Mouse (Mus musculus) hindbrain, embryonic 13.5 days (tissue): ENCODE measurements around the gene Rwdd3. TPM values are rescaled to one million over a fixed set of nuclear protein-coding genes. Genes with fewer than 3 reads are reported as not detected.
A peak's percentile ranks its signal among the peaks of the same experiment; 100 is the strongest.

Source experiments
- ATAC-seq: fragments of 200-750 bp; cut with Nextera tagmentation; 2 replicates; pipeline ENCODE4 v1.8.0; 2017; ENCODE audit warnings: moderate TSS enrichment; ENCODE audit not compliant: low FRiP score
- H3K27ac ChIP-seq: fragments of 300-500 bp; sonication (generic); 2 replicates; pipeline ENCODE4 v1.5.1; 2015; ENCODE audit warnings: inconsistent platforms, mild to moderate bottlenecking, moderate library complexity
- H3K27me3 ChIP-seq: fragments of 300-500 bp; sonication (generic); 2 replicates; pipeline ENCODE4 v1.6.1; 2015; ENCODE audit warnings: mild to moderate bottlenecking, inconsistent platforms
- H3K36me3 ChIP-seq: fragments of 300-500 bp; sonication (generic); 2 replicates; pipeline ENCODE4 v1.6.1; 2015; ENCODE audit warnings: mild to moderate bottlenecking, inconsistent platforms
- H3K4me1 ChIP-seq: fragments of 300-500 bp; sonication (generic); replicated peaks from 2 replicates; pipeline ENCODE4 v1.6.1; 2015; ENCODE audit warnings: inconsistent platforms
- H3K4me2 ChIP-seq: fragments of 300-500 bp; sonication (generic); 2 replicates; pipeline ENCODE4 v1.6.1; 2015; ENCODE audit warnings: inconsistent platforms, mild to moderate bottlenecking, moderate library complexity
- H3K4me3 ChIP-seq: fragments of 300-500 bp; sonication (generic); 2 replicates; pipeline ENCODE4 v1.5.1; 2015; ENCODE audit warnings: mild to moderate bottlenecking, inconsistent platforms
- H3K9ac ChIP-seq: fragments of 300-500 bp; sonication (generic); 2 replicates; pipeline ENCODE4 v1.6.1; 2015; ENCODE audit warnings: mild to moderate bottlenecking, inconsistent platforms
- H3K9me3 ChIP-seq: fragments of 300-500 bp; sonication (generic); 2 replicates; pipeline ENCODE4 v1.6.1; 2016; ENCODE audit warnings: inconsistent platforms
- WGBS: fragments of 180-500 bp; shearing (Covaris S2); methylation state at CpG from one replicate; pipeline ENCODE4 v1.1.7; 2015; 5-methylcytosine and 5-hydroxymethylcytosine counted together
- polyA plus RNA-seq: library from polyadenylated mRNA; unstranded; fragments of >200 nt; fragmentation: Nextera tagmentation; extraction: Ambion mirVana; gene quantifications from 2 replicates; pipeline ENCODE4 v1.2.1, GENCODE M21; 2015

The Rwdd3 gene
- polyA plus RNA-seq, 1 experiment from 2014 or later = 6.4 TPM

DNA sequence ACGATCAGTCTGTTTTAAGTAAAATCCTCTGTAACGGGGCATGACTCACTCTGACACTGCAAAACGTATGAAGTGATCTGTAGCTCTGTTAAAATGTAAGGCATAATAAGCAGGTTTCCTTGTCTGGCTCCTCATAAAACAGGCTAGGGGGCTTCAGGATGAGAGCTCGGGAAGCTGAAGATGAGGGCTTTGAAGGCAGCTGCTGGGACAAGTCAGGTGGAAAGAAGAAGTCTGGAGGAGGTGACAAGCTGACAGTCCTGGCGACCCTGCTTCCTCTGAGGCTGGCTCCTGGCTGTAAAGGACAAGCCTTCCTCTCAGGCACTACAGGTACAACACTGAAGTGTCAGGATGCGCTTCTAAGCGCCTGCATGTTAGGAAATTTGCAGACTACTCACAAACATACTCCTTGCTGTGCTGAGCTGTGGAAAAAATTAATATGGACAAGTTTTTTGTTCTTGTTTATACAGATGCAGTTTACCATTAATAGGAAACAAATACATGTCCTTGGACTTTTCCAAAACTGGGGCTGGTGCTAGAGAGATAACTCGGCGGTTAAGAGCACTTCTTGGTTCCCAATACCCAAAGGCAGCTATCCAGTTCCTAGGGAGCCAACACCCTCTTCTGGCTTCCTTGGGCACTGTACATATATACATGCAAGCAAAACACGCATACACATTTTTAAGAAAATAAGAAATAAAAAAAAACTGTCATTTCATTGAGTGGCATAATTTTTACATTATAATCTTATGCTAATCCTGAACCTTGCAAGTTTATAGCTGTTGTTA is 13.8 kb downstream of the Rwdd3 start:
- no peak for ATAC-seq
- Histone ChIP-seq H3K27ac (no peak overlapping the region), H3K4me1 (peaks cover 18% of the 10 kb centered on the region), H3K4me3 (no peak overlapping the region), H3K4me2 (no peak overlapping the region), H3K36me3 (no peaks in the 10 kb centered on the region), H3K27me3 (no peaks in the 10 kb centered on the region), H3K9ac (no peak overlapping the region), H3K9me3 (no peaks in the 10 kb centered on the region)
- 75% methylated on average over 10 of the region's 10 CpGs for WGBS

GRCm38 (mm10) chr3:121156451-121157186 is 14.9 kb downstream of the Rwdd3 start:
- Histone ChIP-seq H3K4me1 (peaks cover 18% of the 10 kb centered on the region), H3K4me3 (0 out of 2 replicates have a peak overlapping the region, but pooled peaks have one; percentile 15), H3K4me2 (peak overlapping the region; percentile 37)

DNA sequence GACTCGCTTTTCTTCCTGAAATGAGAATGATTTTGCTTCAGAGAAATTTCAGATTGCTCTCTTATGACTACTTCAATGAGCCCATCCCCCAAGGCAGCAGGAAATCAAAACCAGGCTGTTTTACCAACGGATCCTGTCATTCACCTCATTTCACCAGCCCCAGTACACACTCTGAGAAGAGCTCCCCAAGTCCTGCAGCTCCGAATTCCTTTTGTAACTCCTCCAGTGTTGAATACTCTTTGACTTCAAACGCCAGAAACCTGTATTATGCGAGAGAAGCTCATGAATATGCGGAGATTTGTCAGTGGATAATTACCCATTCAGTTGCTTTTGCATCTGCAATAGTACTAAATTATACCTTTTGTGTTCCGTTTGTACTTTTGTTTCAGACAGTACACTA is 15.5 kb downstream of the Rwdd3 start:
- Histone ChIP-seq H3K36me3 (no peaks in the 10 kb centered on the region), H3K4me1 (peaks cover 18% of the 10 kb centered on the region), H3K4me2 (peak overlapping the region; percentile 37), H3K4me3 (peak overlapping the region; percentile 15; the same call in 1 of the 2 replicates), H3K27me3 (no peaks in the 10 kb centered on the region), H3K9ac (no peak overlapping the region), H3K27ac (no peak overlapping the region), H3K9me3 (no peaks in the 10 kb centered on the region)
- WGBS = 20% methylated on average over 7 of the region's 7 CpGs
- no peak for ATAC-seq

More at GRCm38 (mm10) chr3:121156451-121157186, 14.9 kb downstream of the Rwdd3 start:
- no peak overlapping the region for H3K9ac ChIP-seq
- H3K27me3 ChIP-seq = no peaks in the 10 kb centered on the region
- 55% methylated on average over 11 of the region's 11 CpGs for WGBS
- no peak for ATAC-seq
- no peaks in the 10 kb centered on the region for H3K9me3 ChIP-seq
- no peak overlapping the region for H3K27ac ChIP-seq
- no peaks in the 10 kb centered on the region for H3K36me3 ChIP-seq

- no peaks in the 10 kb centered on the region for H3K36me3 ChIP-seq
- ATAC-seq = no peak
- H3K9me3 ChIP-seq = 0 out of 2 replicates have a peak, but pooled peaks cover under 1% of the 10 kb centered on the region
- 83% methylated on average over 11 of the region's 11 CpGs for WGBS
- H3K9ac ChIP-seq = no peak overlapping the region
- no peaks in the 10 kb centered on the region for H3K27me3 ChIP-seq
- no peak overlapping the region for H3K4me2 ChIP-seq
- H3K4me1 ChIP-seq = no peaks in the 10 kb centered on the region
- H3K27ac ChIP-seq = no peak overlapping the region
- no peak overlapping the region for H3K4me3 ChIP-seq
These were observed 37.6 kb downstream of the Rwdd3 start for GRCm38 (mm10) chr3:121133937-121134336.

- Histone ChIP-seq H3K4me2 (no peak overlapping the region), H3K9me3 (0 out of 2 replicates have a peak, but pooled peaks cover 4% of the 10 kb centered on the region), H3K27me3 (no peaks in the 10 kb centered on the region), H3K36me3 (no peaks in the 10 kb centered on the region), H3K4me3 (no peak overlapping the region), H3K4me1 (no peaks in the 10 kb centered on the region), H3K9ac (no peak overlapping the region), H3K27ac (no peak overlapping the region)
- WGBS = 89% methylated on average over 5 of the region's 5 CpGs
- no peak for ATAC-seq
These were observed 38.5 kb downstream of the Rwdd3 start for GRCm38 (mm10) chr3:121133039-121133438.

DNA sequence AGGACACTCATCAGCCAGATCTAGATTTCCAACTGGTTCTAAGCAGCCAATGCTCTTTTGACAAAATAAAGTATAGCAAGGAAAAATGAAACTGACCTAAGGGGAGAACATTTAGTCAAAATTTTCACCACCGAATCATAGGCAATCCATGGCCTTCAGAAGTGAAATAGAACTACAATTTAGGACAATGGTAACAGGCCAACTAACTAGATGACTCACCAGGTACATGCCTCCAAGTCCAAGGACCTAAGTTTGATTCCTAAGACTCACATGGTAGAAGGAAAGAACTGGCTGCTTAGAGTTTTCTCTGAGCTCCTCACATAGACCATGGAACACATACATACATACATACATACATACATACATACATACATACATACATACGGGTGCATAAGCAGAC is 44.3 kb downstream of the Rwdd3 start:
- Histone ChIP-seq H3K27ac (no peak overlapping the region), H3K27me3 (no peaks in the 10 kb centered on the region), H3K4me2 (no peak overlapping the region), H3K36me3 (no peaks in the 10 kb centered on the region), H3K9me3 (0 out of 2 replicates have a peak, but pooled peaks cover 4% of the 10 kb centered on the region), H3K4me1 (no peaks in the 10 kb centered on the region), H3K9ac (no peak overlapping the region), H3K4me3 (no peak overlapping the region)
- ATAC-seq = no peak
- 92% methylated on average over 2 of the region's 2 CpGs for WGBS

DNA sequence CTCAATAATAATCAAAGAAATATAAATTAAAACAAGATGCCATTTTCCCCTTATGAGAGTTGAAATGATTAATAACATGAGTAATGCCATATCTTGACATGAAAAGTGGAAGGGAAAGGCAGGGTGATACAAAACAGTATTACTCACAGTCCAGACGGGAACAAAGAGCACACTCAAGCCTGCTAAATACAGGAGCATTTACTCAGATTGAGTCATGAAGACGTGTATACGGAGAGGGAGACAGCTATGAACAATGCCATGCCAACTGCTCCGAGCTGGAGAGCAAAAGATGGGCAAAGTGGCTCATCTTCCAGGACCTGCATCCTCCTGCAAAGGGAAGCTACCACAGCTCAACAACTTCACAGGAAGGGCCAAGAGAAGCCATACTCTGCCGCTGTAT is 45.0 kb downstream of the Rwdd3 start:
- ATAC-seq = no peak
- Histone ChIP-seq H3K36me3 (no peaks in the 10 kb centered on the region), H3K9me3 (0 out of 2 replicates have a peak, but pooled peaks cover 4% of the 10 kb centered on the region), H3K27me3 (no peaks in the 10 kb centered on the region), H3K4me1 (no peaks in the 10 kb centered on the region), H3K4me2 (no peak overlapping the region), H3K9ac (no peak overlapping the region), H3K4me3 (no peak overlapping the region), H3K27ac (no peak overlapping the region)
- WGBS = 77% methylated on average over 5 of the region's 5 CpGs

DNA sequence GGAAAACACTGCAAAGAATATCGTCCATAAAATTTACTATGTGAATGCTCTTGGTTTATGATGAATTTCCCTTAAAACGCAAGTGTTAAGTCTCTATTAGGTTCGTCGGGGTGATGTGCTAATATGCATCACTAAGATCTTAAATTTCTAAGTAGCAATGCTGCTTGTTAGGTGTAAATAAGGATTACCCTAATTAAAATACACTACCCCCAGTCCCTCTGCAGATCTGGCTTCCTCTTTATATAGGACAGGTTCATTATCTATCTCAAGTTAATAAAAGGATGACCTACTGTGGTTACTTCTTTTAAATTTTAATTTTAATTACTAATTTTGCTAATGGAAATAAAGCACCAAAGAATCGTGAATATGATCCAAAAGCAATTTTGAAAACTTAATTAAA is 50.4 kb downstream of the Rwdd3 start:
- ATAC-seq = no peak
- Histone ChIP-seq H3K4me1 (0 out of 2 replicates have a peak, but pooled peaks cover 4% of the 10 kb centered on the region), H3K4me3 (no peak overlapping the region), H3K9me3 (no peaks in the 10 kb centered on the region), H3K27ac (no peak overlapping the region), H3K27me3 (no peaks in the 10 kb centered on the region), H3K9ac (no peak overlapping the region), H3K36me3 (no peaks in the 10 kb centered on the region), H3K4me2 (no peak overlapping the region)
- WGBS = 76% methylated on average over 5 of the region's 5 CpGs

DNA sequence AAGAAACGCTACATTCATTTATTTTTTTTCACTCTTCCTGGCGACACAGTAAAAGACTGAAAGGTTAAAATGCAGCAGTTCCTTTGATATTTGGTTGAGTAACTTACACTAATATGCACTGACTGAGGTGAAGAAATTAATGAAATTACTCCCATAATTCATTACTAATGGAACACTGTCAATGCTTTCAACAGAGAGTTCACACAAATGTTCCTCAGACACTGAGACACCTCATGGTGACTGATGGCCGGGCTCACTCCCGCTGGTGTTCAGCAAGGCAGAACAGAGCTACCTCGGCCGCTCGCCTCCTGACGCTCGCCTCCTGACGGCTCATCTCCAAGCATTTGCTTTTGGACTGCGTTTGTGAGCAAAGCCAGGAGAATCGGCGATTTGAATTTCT is 54.9 kb downstream of the Rwdd3 start:
- Histone ChIP-seq H3K4me3 (no peak overlapping the region), H3K27me3 (no peaks in the 10 kb centered on the region), H3K4me2 (0 out of 2 replicates have a peak overlapping the region, but pooled peaks have one; percentile 13), H3K9ac (no peak overlapping the region), H3K9me3 (no peaks in the 10 kb centered on the region), H3K4me1 (peaks cover 8% of the 10 kb centered on the region), H3K27ac (peak overlapping the region; percentile 58), H3K36me3 (no peaks in the 10 kb centered on the region)
- WGBS = 55% methylated on average over 13 of the region's 13 CpGs
- ATAC-seq = no peak

DNA sequence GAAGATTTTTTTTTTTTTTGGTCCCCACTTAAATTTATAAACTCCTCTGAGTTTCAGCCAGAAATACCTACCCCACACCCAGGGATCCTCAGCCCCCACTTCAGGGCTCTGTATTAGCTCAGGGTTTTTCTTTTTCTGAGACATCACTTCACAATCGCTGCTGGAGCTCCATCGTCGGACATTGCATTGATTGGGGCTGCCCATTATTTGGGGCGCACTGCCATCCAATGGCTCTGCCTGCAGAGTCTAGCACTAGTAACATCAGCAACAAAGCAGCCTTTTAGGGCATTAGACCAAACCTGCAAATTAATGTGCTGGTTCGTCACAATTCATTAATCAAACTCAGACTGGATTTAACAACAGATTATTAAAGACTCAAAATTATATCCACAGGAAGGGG is 55.4 kb downstream of the Rwdd3 start:
- no peaks in the 10 kb centered on the region for H3K36me3 ChIP-seq
- peaks cover 8% of the 10 kb centered on the region for H3K4me1 ChIP-seq
- no peak overlapping the region for H3K4me3 ChIP-seq
- H3K27ac ChIP-seq = peak overlapping the region; percentile 58; the same call in 1 of the 2 replicates
- 0 out of 2 replicates have a peak overlapping the region, but pooled peaks have one; percentile 10 for H3K4me2 ChIP-seq
- H3K9ac ChIP-seq = no peak overlapping the region
- H3K9me3 ChIP-seq = no peaks in the 10 kb centered on the region
- WGBS = 53% methylated on average over 5 of the region's 5 CpGs
- ATAC-seq = 0 out of 2 replicates have a peak, but pooled peaks have one; percentile 47
- H3K27me3 ChIP-seq = no peaks in the 10 kb centered on the region

GRCm38 (mm10) chr3:121111068-121111467 is 60.4 kb downstream of the Rwdd3 start:
- Histone ChIP-seq H3K9ac (no peak overlapping the region), H3K4me2 (no peak overlapping the region), H3K4me1 (peaks cover 9% of the 10 kb centered on the region), H3K27ac (no peak overlapping the region), H3K9me3 (no peaks in the 10 kb centered on the region), H3K4me3 (no peak overlapping the region), H3K36me3 (no peaks in the 10 kb centered on the region), H3K27me3 (no peaks in the 10 kb centered on the region)
- 85% methylated on average over 8 of the region's 8 CpGs for WGBS
- no peak for ATAC-seq

GRCm38 (mm10) chr3:121110430-121110829 is 61.1 kb downstream of the Rwdd3 start:
- Histone ChIP-seq H3K4me1 (peaks cover 6% of the 10 kb centered on the region), H3K36me3 (no peaks in the 10 kb centered on the region), H3K4me2 (no peak overlapping the region), H3K9ac (no peak overlapping the region), H3K27me3 (no peaks in the 10 kb centered on the region), H3K27ac (no peak overlapping the region), H3K4me3 (no peak overlapping the region), H3K9me3 (no peaks in the 10 kb centered on the region)
- ATAC-seq = no peak
- 72% methylated on average over 7 of the region's 7 CpGs for WGBS
